Mouse (Mus musculus) lung, adult 2 months (tissue): ENCODE data around the gene Gm10053.
"Not testable (repeated sequence)": the region's sequence is repeated elsewhere in the genome, so short reads cannot be mapped to it uniquely, and the experiment has no call there.

ENCODE experiments used
- CTCF ChIP-seq: fragments of 200-500 bp; IDR thresholded peaks from 2 replicates; pipeline ENCODE4 v1.5.1; 2011; ENCODE audit warnings: mild to moderate bottlenecking, low read length, control low read depth; ENCODE audit not compliant: insufficient read depth
- POLR2A ChIP-seq: fragments of 200-500 bp; IDR thresholded peaks from 2 replicates; pipeline ENCODE4 v1.6.1; 2011; ENCODE audit warnings: low read depth, mild to moderate bottlenecking, control low read depth, low read length, borderline replicate concordance; ENCODE audit errors: extremely low read depth

DNA sequence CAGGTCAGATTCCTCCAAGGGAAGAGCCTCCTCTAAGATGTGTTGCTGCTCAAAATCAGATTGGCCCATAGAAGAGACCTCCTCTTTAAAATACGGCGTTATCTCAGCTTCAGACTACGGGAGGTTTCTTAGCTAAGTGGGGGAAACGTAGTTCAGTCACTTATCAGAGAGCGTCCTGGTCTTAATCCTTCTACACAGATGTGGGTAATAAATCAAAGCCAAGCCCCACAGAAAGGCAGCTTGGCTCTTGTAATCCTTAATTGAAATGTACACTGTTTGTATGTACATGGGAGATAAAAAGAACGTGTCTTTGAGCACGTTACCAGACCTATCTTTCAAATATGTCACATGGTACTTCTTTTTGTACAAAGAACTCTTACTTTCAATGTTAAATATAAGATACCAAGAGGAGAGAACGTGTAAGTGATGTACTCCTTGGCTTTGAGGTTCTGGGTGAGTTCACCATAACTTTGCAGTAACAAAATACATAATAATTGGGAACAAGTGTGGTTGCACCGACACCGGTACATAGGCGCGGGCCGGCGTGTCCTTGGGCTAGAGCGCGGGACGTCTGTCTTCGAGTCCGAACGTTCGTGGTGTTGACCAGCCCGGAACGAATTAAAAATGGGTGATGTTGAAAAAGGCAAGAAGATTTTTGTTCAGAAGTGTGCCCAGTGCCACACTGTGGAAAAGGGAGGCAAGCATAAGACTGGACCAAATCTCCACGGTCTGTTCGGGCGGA is at the start of gene Gm10053:
- TF ChIP-seq CTCF, POLR2A: not testable (repeated sequence)
